8 mouse cellular contexts compared by ENCODE assay signal in genomic region chr19:24278859-24279258, GRCm38 (mm10). TPM values are rescaled to one million over a fixed set of nuclear protein-coding genes. Genes with fewer than 3 reads are reported as not detected.
DNase-seq lines count a peak whose midpoint lies in the region; ATAC-seq lines count a peak whose summit lies in the region.

No protein-coding gene starts in this region.

- H3K36me3 ChIP-seq in kidney, embryonic 15.5 days, result peaks cover 26% of the 10 kb centered on the region
- H3K36me3 ChIP-seq in embryonic facial prominence, embryonic 13.5 days, result peaks cover 9% of the 10 kb centered on the region; the same call in 1 of the 2 replicates
- no peaks in the 10 kb centered on the region for H3K36me3 ChIP-seq in hindbrain, embryonic 16.5 days (ENCODE audit: control insufficient read depth, insufficient read depth, low read length)
- H3K36me3 ChIP-seq in midbrain, embryonic 14.5 days (ENCODE audit: control insufficient read depth, insufficient read depth, low read length), result no peaks in the 10 kb centered on the region

- no peaks in the 10 kb centered on the region for H3K9me3 ChIP-seq in kidney, embryonic 15.5 days (replicated peaks)
- no peaks in the 10 kb centered on the region for H3K9me3 ChIP-seq in embryonic facial prominence, embryonic 13.5 days
- H3K9me3 ChIP-seq in hindbrain, embryonic 16.5 days (ENCODE audit: control insufficient read depth, low read length), result no peaks in the 10 kb centered on the region
- no peaks in the 10 kb centered on the region for H3K9me3 ChIP-seq in midbrain, embryonic 14.5 days (ENCODE audit: control insufficient read depth, low read length)

- peak overlapping the region; percentile 74; the same call in 1 of the 2 replicates for H3K9ac ChIP-seq in kidney, embryonic 15.5 days
- 0 out of 2 replicates have a peak overlapping the region, but pooled peaks have one; percentile 82 for H3K9ac ChIP-seq in embryonic facial prominence, embryonic 13.5 days
- H3K9ac ChIP-seq in hindbrain, embryonic 16.5 days (ENCODE audit: low read depth, low read length), result no peak overlapping the region
- H3K9ac ChIP-seq in midbrain, embryonic 14.5 days (replicated peaks; ENCODE audit: low read length), result no peak overlapping the region

- peaks cover 13% of the 10 kb centered on the region for H3K4me1 ChIP-seq in kidney, embryonic 15.5 days
- peaks cover 11% of the 10 kb centered on the region for H3K4me1 ChIP-seq in embryonic facial prominence, embryonic 13.5 days
- peaks cover 3% of the 10 kb centered on the region for H3K4me1 ChIP-seq in hindbrain, embryonic 16.5 days (ENCODE audit: control insufficient read depth, insufficient read depth, low read depth, low read length)
- H3K4me1 ChIP-seq in midbrain, embryonic 14.5 days (ENCODE audit: control insufficient read depth, insufficient read depth, low read length), result peaks cover 8% of the 10 kb centered on the region; the same call in 1 of the 2 replicates

- H3K27me3 ChIP-seq in kidney, embryonic 15.5 days, result no peaks in the 10 kb centered on the region
- H3K27me3 ChIP-seq in embryonic facial prominence, embryonic 13.5 days, result no peaks in the 10 kb centered on the region
- no peaks in the 10 kb centered on the region for H3K27me3 ChIP-seq in hindbrain, embryonic 16.5 days (replicated peaks; ENCODE audit: control insufficient read depth, insufficient read depth, low read length)
- H3K27me3 ChIP-seq in midbrain, embryonic 14.5 days (ENCODE audit: control insufficient read depth, insufficient read depth, low read length), result no peaks in the 10 kb centered on the region

- WGBS in kidney, embryonic 15.5 days, result 84% methylated on average over 15 of the region's 15 CpGs
- 88% methylated on average over 15 of the region's 15 CpGs for WGBS in embryonic facial prominence, embryonic 13.5 days
- WGBS in hindbrain, embryonic 16.5 days, result 88% methylated on average over 15 of the region's 15 CpGs
- WGBS in midbrain, embryonic 14.5 days, result 85% methylated on average over 15 of the region's 15 CpGs

- peak overlapping the region; percentile 90 for H3K4me2 ChIP-seq in kidney, embryonic 15.5 days
- peak overlapping the region; percentile 76 for H3K4me2 ChIP-seq in embryonic facial prominence, embryonic 13.5 days
- H3K4me2 ChIP-seq in hindbrain, embryonic 16.5 days (ENCODE audit: low read length), result peak overlapping the region; percentile 94; the same call in 1 of the 2 replicates
- H3K4me2 ChIP-seq in midbrain, embryonic 14.5 days (ENCODE audit: low read length), result peak overlapping the region; percentile 90

- no peak overlapping the region for H3K27ac ChIP-seq in kidney, embryonic 15.5 days
- H3K27ac ChIP-seq in embryonic facial prominence, embryonic 13.5 days, result no peak overlapping the region
- H3K27ac ChIP-seq in hindbrain, embryonic 16.5 days (ENCODE audit: low read depth, low read length), result no peak overlapping the region
- no peak overlapping the region for H3K27ac ChIP-seq in midbrain, embryonic 14.5 days (replicated peaks; ENCODE audit: low read depth, low read length)

- H3K4me3 ChIP-seq in kidney, embryonic 15.5 days (replicated peaks), result peak overlapping the region; percentile 79
- H3K4me3 ChIP-seq in embryonic facial prominence, embryonic 13.5 days, result peak overlapping the region; percentile 66
- no peak overlapping the region for H3K4me3 ChIP-seq in hindbrain, embryonic 16.5 days (ENCODE audit: low read length)
- no peak overlapping the region for H3K4me3 ChIP-seq in midbrain, embryonic 14.5 days (replicated peaks; ENCODE audit: low read depth, low read length)

- no peak for ATAC-seq in kidney, embryonic 15.5 days (replicated peaks; ENCODE audit: low FRiP score)
- no peak for ATAC-seq in embryonic facial prominence, embryonic 13.5 days (ENCODE audit: insufficient number of reproducible peaks, insufficient read depth, low FRiP score, low TSS enrichment, low read depth)
- ATAC-seq in hindbrain, embryonic 16.5 days, result no peak
- no peak for ATAC-seq in midbrain, embryonic 14.5 days (ENCODE audit: low FRiP score, low TSS enrichment)

- no peak for DNase-seq in kidney, postnatal 10 days
- no peak for DNase-seq in midbrain, embryonic 14.5 days
- no peak for DNase-seq in thymus, postnatal 4 days
- DNase-seq in right cerebral cortex, postnatal 10 days (ENCODE audit: low spot score in 2 of 2), result no peak
- no peak for DNase-seq in gastrocnemius, adult 18-20 months (ENCODE audit: low spot score)

RNA-seq across cellular contexts. Expression of gene Fxn, which starts 1.5 kb away (rescaled TPM):
- polyA plus RNA-seq in kidney, embryonic 15.5 days (2015; fragmentation: Nextera tagmentation; extraction: Ambion mirVana), result 58.4 and 60.8 TPM in 2 replicates
- polyA plus RNA-seq in embryonic facial prominence, embryonic 13.5 days (2015; fragmentation: Nextera tagmentation; extraction: Ambion mirVana), result 52.3 and 54.6 TPM in 2 replicates
- polyA plus RNA-seq in hindbrain, embryonic 16.5 days (2015; fragmentation: Nextera tagmentation; extraction: Ambion mirVana), result 40.0 and 41.4 TPM in 2 replicates
- polyA plus RNA-seq in midbrain, embryonic 14.5 days (2014; fragmentation: Nextera tagmentation; extraction: Ambion mirVana), result 37.0 and 37.9 TPM in 2 replicates
- total RNA-seq in gastrocnemius, adult 18-20 months (2021), result 10 to 100 TPM; 18.0 to 19.2 TPM

RNA-seq across cellular contexts. Expression of gene Tjp2, which starts 54.0 kb away (rescaled TPM):
- polyA plus RNA-seq in kidney, embryonic 15.5 days (2015; fragmentation: Nextera tagmentation; extraction: Ambion mirVana), result 31.3 and 31.4 TPM in 2 replicates
- polyA plus RNA-seq in embryonic facial prominence, embryonic 13.5 days (2015; fragmentation: Nextera tagmentation; extraction: Ambion mirVana), result 16.5 and 17.5 TPM in 2 replicates
- polyA plus RNA-seq in hindbrain, embryonic 16.5 days (2015; fragmentation: Nextera tagmentation; extraction: Ambion mirVana), result 10.1 and 12.6 TPM in 2 replicates
- 6.7 and 15.5 TPM in 2 replicates for polyA plus RNA-seq in midbrain, embryonic 14.5 days (2014; fragmentation: Nextera tagmentation; extraction: Ambion mirVana)
- total RNA-seq in gastrocnemius, adult 18-20 months (2021), result 1 to 10 TPM; 2.9 to 5.2 TPM

Comparison
In these comparisons a context has a peak if more than half of its experiments do, and no peak if none do; other contexts are left out.
1. H3K4me3 ChIP-seq: peak in kidney, embryonic 15.5 days (single experiment) and embryonic facial prominence, embryonic 13.5 days (single experiment); none in hindbrain, embryonic 16.5 days (single experiment) and midbrain, embryonic 14.5 days (single experiment).
2. H3K9ac ChIP-seq: peak in kidney, embryonic 15.5 days (single experiment) and embryonic facial prominence, embryonic 13.5 days (single experiment); none in hindbrain, embryonic 16.5 days (single experiment) and midbrain, embryonic 14.5 days (single experiment).
3. Peak in every context shown above with its lines, with median percentiles within 50 percentile points of each other: H3K4me2 ChIP-seq.